In the genomic region with DNA sequence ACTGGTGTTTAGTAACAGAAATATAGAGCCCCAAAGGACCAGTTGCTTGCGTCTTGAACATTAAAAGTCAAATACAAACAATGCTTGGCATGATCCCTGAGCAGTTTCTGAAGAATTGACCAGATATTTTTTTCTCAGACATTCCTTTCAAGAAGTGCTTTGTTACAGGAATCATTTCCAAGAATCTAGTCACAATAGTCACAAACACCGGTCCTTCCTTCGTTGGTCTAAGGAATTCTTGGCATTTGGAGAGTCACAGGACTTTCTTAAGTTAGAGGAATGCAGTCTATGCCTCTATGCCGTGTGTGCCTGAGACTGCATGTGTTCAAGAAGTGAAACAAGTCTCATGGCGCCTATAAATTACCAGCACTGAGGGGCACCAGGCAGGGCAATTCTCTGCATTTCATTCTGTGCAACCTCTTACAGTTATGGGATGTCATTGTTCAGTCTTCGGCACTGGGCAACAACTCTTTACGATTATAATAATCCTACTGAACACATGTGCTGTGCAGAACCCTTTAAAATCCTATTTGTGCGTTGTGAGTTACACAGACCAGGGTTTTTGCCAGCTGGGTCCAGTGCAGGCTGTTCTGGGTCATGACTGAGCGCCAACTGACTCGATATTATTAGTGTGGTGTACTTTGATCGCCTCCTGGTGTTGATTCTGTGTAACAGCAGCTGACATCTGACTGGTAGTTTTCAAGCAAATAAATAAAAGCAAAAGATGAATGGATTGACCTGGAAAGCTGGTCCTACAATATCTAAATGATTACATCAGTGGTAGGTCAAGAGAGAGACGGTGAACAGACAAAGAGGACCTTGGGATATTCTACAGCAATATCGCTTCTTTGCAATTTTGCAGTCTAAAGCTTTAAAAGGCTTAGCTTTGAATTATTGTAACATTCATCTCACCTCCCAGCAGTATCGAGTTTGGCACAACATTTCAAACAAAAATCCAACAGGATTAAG, we compare ENCODE assay signal across 8 mouse cellular contexts.
DNase-seq lines count a peak whose midpoint lies in the region; ATAC-seq lines count a peak whose summit lies in the region.

No protein-coding gene starts in this region.

- 49% methylated on average over 14 of the region's 14 CpGs for WGBS in hindbrain, embryonic 12.5 days

- no peak overlapping the region; the same call in 1 of the 2 replicates for H3K4me2 ChIP-seq in hindbrain, embryonic 12.5 days (replicated peaks)

- H3K27me3 ChIP-seq in hindbrain, embryonic 12.5 days: no peaks in the 10 kb centered on the region

- H3K4me1 ChIP-seq in hindbrain, embryonic 12.5 days: peaks cover 3% of the 10 kb centered on the region; the same call in 1 of the 2 replicates

- H3K4me3 ChIP-seq in hindbrain, embryonic 12.5 days: no peak overlapping the region

- H3K9me3 ChIP-seq in hindbrain, embryonic 12.5 days (replicated peaks): no peaks in the 10 kb centered on the region

- DNase-seq in WW6 (ENCODE audit: low read depth, low spot score): peak; percentile 3
- peak; percentile 90 to 94 for DNase-seq in cerebellum, postnatal 14 days
- peak; percentile 47 to 57 for DNase-seq in frontal cortex, postnatal 14 days (ENCODE audit: low spot score in 2 of 2)
- peak; percentile 58 for DNase-seq in layer of hippocampus, adult 9-11 months
- peak; percentile 77 for DNase-seq in lung, postnatal 14 days
- peak; percentile 70 for DNase-seq in right cerebral cortex, adult 18-20 months

- no peak overlapping the region for H3K9ac ChIP-seq in hindbrain, embryonic 12.5 days

- peak; percentile 93 for ATAC-seq in hindbrain, embryonic 12.5 days (ENCODE audit: low FRiP score)
- ATAC-seq in inflammation-experienced regulatory T-cells, adult 6 months: no peak

- H3K36me3 ChIP-seq in hindbrain, embryonic 12.5 days: no peaks in the 10 kb centered on the region

- H3K27ac ChIP-seq in hindbrain, embryonic 12.5 days: no peak overlapping the region

Comparison
In these comparisons a context has a peak if more than half of its experiments do, and no peak if none do; other contexts are left out.
1. DNase-seq: peak in every context shown above with its lines; median percentile 92 in cerebellum, postnatal 14 days; 77 in lung, postnatal 14 days; 70 in right cerebral cortex, adult 18-20 months; 58 in layer of hippocampus, adult 9-11 months; 52 in frontal cortex, postnatal 14 days; 3 in WW6.